Mouse (Mus musculus): ENCODE results near the gene Gnmt.

DNA sequence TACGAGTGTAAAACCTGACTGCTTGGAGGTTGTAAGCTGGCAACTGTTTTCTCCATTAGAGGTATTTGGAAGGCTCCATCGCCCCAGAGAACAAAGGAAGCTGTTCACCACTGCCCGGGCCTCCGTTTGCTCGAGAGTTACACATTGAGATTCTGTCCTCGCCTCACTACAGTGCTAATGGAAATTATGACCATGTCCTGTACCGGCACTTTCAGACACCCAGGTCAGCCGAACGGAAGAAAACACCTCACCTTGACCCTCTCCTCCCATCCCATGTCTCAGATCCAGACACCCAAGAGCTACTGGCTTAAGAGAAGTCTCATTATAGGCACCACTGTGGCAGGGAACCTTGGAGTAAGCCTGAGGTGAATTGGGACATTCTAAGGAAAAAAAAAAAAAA, 15.1 kb downstream of the Gnmt start:
- TF ChIP-seq CTCF (IDR thresholded peaks at IDR 0.05; ENCODE audit: low read depth) (no peak), EP300 (IDR thresholded peaks at IDR 0.05; ENCODE audit: low read depth) (no peak)
